Mouse (Mus musculus): ENCODE results near the gene Dtl.
A peak's percentile ranks its signal among the peaks of the same experiment; 100 is the strongest.

Gene Dtl

DNA sequence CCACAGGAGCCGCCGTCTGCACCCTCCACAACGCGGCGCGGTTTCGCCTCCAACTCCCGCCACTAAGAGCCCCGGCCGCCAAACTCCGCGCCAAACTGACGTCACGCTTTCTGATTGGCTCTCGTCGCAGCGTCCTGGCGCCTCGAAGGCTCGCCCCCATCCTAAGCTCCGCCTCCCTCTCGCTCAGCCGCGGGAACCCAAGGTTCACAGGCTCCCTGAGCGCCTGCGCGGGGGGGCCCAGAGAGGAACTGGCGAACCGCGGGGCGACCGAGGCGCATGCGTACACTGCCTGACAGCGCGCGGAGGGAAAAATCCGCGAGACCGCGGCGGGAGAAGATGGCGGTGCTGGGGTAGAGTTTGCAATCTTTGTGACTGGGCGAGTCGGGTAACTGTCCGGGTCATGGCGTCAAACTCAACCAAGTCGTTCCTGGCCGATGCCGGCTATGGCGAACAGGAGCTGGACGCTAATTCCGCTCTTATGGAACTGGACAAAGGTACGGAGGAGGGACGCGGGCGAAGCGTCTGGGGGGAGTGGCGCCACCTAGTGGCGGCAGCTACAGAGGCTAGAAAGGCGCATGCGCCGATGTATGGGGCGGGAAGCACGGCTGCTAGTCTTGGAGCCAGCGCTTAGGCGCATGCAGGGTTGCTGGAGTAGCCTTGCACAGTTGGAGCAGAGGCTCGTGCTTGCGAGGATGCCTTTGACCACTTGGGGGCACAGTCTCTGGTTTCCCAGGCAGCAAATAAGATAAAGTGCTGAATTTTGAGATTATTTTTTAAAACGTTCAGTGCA, at the start of gene Dtl, which contains the start of gene Ints7:
TSS of gene Dtl (minus strand) at position 87 of the 790 bp plus-strand sequence.
TSS of gene Ints7 (plus strand) at position 179 of the 790 bp plus-strand sequence.
- DNase-seq (ENCODE audit: low spot score): peak; percentile 100

DNA sequence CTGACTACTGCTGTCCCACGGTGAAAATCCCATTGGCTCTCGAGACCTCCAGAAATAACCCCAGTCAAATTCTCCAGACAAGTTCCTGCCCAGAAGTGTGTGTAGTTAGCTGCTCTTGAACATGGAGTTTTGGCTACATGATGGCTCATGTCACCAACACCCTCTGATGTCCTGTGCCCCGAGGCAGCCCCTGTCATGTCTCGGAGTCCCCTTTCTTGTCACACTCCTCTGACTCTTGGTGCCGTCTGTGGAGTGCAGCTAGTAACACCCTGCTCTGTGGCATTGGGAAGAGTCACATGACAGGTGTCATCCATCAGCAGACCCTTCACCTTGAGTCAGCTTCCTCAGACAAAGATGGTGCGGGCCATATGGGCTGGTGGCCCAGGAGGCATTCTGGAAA, 49.7 kb upstream of the Dtl start:
- DNase-seq (ENCODE audit: low spot score): no peak

DNA sequence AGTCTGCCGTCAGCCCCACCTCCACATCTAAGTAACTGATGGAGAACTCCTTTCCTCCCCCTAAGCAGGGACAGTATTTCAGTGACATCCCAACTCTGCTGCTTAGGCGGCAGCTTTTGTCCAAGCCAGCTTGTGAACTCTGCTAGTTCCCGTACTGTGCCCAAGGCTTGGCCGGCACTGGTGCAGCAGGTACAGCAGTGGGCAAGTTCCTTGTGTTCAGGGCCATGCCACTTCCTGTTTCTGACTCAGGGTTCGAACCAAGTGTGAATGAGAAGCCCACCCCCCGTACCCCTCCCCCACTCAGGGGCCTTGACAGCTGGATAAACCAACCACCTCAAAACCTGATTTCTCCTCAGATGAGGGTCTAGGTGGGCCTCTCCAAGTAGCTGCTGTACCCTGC, 49.1 kb upstream of the Dtl start:
- DNase-seq (ENCODE audit: low spot score): no peak

DNA sequence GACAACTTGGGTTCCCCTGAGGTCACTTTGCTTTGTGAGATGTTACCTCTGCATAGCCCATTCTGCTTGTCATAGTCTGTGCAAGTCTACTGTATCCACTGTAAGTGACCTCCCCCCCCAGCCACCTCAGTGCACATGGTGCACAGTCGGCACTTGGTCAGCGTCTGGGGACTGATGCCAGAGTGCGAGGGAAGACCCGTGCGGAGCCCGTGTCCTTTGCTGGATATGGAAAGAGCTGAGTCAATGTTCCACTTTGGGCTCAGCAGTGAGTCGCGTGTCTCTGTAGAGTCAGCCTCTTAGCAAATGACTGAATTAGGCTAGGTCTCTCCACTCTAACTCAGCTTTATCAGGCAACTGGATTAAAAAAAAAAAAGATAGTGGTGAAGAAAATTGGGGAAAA, 47.5 kb upstream of the Dtl start:
- no peak for DNase-seq (ENCODE audit: low spot score)

DNA sequence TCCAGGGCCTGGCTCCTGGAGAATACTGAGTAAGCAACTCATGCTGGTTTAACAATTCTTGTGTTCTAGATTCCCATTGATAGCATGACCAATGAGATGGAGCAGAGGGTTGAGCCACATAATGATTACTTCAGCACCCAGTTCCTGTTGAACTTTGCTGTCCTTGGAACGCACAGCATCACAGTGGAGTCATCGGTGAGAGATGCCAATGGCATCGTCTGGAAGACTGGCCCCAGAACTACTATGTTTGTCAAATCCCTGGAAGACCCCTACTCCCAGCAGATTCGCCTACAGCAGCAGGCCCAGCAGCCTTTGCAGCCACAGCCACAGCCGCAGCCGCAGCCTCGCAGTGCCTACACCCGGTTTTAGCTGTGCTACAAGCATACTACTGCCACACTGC, 45.8 kb upstream of the Dtl start:
- no peak for DNase-seq (ENCODE audit: low spot score)

DNA sequence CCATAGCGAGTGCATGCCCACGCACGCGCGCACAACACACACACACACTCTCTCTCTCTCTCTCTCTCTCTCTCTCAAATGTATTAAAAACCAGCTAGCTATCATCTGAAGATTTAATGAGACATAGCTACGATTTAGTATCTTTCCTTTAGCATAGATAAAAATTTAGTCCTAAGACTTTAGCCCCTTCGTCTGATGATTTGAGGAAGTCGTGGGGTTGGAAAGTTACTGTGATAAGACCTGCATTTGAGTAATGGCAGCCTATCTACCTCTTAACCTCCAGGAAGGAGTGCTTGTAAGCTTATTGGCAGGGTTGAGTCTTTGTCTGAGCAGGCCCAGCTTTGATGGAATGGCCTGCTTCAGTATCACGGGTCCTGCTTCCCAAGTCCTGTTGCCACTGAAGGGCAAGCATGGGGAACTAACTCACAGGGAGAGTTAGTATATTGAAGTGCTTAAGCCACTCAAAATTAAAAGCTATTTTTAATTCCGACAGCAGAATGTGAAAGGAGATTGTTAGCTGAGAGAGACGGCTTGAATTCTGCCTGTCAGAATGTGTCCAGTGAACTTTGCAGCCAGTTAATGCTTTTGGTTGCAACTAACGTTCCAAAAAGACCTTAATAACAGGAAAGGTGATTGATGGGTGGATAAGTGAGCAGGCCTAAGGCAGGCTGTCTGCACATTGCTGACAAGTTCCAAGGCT, 42.9 kb upstream of the Dtl start:
- DNase-seq (ENCODE audit: low spot score): no peak

DNA sequence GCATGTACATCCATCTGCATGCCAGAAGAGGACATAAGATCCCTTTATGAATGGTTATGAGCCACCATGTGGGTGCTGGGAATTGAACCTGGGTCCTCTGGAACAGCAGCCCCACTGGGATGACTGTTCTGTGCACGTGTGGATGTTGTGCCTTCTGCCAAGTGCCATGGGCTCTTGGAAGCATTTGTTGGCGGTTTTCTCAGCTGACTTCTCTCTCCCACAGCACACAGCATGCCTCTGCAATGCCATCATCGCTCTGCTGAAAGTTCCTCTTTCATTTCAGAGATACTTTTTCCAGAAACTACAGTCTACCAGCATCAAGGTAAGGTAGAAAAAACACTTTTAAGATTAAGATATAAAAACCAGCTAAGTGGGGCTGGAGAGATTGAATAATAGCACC, 42.2 kb upstream of the Dtl start:
- DNase-seq (ENCODE audit: low spot score): no peak

DNA sequence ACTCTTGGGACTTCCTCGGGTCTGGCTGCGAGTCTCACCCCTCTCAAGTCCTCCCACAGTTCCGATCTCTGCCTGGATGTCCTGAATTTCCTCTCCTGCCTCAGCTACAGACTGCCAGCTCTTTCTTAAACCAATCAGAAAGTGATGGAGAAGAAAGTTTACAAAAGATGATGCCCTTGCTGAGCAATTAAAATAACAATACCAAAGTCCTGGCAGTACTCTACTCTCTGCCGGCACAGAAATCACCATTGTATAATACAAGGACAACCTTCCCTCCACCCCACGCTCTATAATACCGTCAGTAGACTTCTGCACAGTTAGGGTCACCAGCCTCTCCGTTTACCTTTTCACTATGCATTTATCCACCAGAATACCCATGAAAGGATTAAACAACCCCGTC, 40.9 kb upstream of the Dtl start:
- DNase-seq (ENCODE audit: low spot score): no peak

DNA sequence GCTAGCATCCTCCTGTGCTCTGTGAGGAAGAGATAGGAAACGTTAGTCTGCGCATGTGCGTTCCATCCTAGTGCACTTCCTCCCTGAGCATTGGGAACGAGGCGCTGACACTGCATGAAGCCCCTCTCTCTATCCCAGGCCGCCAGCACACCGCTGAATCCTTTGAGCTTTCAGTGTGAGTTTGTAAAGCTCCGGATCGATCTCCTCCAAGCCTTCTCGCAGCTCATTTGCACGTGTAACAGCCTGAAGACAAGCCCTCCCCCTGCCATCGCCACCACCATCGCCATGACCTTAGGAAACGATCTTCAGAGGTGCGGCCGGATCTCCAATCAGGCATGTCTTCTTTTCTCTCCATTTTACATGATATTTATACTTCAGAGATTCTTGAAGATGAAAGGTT, 37.5 kb upstream of the Dtl start:
- DNase-seq (ENCODE audit: low spot score): no peak

DNA sequence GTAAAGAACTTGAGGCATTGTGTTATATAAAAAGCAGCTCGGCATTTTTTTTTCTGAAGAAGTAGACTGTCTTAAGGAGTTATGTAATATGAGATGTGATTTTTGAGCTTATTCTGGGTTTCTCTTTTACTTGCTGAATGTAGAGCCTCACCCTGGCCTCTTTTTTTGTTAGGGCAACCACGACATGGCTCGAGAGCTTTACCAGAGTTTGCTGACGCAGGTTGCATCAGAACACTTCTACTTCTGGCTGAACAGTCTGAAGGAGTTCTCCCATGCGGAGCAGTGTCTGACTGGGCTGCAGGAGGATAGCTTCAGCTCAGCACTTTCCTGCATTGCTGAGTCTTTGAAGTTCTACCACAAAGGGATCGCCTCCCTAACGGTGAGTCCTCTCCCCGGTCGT, 36.3 kb upstream of the Dtl start:
- no peak for DNase-seq (ENCODE audit: low spot score)

DNA sequence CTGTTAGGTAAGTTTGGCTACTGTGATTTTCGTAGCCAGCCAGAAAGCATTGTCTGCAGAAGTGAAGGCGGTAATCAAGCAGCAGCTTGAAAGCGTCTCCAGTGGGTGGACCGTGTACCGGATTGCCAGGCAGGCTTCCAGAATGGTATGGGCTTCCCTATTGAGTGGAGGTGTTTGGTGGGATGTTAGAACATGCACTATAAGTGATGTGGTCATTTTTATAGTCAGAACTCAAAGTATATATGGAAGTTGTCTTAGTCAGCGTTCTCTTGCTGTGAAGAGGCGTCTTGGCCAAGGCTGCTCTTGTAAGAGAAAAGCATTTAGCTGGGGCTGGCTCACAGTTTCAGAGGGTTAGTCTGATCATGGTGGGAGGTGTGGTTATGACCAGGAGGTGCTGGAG, 35.0 kb upstream of the Dtl start:
- no peak for DNase-seq (ENCODE audit: low spot score)

DNA sequence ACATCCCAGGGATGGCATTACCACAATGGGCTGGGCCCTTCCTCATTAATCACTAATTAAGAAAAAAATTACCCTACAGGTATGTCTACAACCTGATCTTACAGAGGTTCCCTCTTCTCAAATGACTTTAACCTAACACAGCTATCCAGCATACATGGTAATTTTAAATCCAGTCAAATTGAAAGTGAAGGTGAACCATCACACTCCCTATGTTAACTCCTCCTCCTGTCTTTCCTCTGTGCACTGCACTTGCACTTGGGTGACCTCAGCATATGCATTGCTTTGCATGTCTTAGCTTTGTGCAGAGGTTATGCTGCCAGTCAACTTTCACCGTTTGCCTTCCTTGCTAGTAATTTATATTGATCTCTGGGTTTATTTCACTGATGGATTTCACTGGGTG, 34.2 kb upstream of the Dtl start:
- no peak for DNase-seq (ENCODE audit: low spot score)

DNA sequence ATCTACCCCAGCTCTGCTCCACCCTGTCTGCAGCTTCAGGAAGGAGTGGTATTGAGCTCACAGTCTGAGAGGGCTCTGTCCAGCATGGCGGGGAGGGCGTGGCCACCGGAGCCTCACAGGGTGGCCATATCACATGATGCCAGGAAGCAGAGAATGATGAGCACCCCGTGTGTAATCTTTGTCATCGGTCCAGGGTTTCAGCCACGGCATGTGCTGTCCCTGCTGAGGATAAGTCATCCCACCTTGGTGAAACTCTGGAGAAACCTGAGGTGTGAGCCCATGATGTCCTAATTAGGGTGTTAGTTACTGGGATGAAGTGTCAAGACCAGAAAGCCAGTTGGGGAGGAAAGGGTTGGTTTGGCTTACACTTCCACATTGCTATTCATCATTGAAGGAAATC, 33.7 kb upstream of the Dtl start:
- DNase-seq (ENCODE audit: low spot score): no peak

DNA sequence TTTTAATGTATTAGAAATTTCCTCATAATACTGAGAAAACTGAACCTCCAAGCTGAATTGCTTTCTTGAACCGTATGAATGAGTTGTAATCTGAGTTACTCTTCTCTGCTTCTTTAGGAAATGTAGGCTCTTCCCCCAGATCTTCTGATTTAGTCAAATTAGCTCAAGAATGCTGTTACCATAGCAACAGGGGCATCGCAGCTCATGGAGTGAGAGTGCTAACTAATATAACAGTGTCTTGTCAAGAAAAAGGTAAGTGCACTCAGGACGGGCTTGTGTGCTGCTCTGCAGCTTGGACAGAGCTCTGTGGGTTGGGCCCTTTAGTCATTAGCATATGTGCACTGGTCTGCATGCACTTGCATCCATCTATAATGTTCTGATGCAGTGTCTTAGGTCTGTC, 29.3 kb upstream of the Dtl start:
- DNase-seq (ENCODE audit: low spot score): no peak

DNA sequence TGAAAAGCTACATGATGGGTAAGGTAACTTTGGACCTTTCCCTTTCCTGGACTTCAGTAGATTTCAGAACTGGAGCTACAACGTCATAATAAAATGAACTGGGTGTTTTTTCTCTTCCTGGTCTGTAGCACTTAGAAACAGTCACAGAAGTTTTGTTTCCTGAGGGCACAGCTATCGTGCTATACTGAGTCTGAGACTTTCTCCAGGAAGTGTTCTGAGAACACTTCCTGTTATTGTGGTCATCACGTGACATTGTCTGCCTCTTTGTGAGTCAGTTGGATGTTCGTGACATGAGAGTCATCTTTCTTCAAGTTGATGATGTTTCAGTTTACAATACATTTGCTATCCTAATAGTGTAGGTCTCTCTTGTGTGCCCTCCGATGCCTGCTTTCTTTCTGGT, 23.9 kb upstream of the Dtl start:
- no peak for DNase-seq (ENCODE audit: low spot score)

DNA sequence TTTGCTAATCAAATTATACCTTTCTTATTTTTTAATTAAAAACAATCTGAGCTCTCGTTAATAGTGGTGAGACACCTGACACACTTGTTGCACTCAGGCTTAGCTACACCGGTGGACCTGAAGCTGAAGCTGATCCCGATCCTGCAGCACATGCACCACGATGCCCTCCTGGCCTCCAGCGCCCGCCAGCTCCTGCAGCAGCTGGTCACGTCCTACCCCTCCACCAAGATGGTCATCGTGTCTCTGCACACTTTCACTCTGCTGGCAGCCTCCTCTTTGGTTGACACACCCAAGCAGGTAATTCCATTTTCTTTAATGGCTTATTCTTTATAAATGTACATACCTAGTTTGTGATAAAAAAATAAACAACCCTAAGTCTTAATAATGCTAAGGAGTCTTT, 20.7 kb upstream of the Dtl start:
- no peak for DNase-seq (ENCODE audit: low spot score)

DNA sequence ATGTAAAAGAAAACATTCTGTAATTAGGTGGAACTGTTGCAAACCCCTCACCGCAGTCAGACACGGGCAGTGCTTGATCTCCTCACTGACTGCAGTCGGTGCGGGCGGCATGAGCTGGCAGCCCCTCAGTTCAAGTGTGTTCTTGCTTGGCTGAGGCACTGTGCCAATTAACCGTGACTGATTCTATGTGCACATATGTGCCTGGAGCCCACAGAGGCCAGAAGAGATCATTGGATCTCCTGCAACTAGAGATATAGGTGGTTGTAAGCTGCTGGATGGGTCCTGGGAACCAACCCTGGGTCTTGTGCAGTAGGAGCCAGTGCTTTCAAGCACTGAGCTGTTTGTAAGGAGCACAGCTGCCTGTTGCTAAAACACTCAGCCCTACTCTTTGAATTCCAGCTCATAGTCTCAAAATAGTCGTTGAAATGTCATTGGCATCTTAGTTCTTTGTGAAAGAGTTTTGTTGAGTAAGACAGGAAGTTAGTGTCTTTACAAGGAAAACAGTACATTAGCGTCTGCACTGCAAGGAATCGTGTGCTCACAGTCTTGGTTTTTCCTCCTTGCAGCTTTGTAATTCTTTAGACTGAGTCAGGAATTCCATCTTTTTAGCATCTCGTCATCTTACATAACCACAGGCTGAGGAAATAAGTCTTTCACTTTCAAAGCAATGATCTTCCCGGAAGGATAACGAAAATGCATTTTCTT, 16.8 kb upstream of the Dtl start:
- DNase-seq (ENCODE audit: low spot score): no peak

DNA sequence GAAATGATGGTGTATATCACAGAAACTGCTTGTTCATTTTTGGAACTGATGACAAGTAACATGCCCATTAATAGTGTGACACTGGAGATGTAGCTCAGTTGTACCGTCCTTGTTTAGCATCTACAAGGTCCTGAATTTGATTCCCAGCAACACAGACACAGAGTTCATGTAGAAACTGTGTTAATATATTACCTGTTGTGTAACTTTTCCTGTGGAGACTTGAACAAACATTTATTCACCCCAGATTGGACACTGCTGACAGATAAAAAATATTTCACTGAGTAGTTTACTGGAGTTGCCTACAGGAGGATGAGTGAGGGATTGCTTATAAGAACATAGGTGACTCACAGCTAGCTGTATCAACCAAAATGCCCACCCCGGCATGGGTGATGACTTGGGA, 13.4 kb upstream of the Dtl start:
- no peak for DNase-seq (ENCODE audit: low spot score)

DNA sequence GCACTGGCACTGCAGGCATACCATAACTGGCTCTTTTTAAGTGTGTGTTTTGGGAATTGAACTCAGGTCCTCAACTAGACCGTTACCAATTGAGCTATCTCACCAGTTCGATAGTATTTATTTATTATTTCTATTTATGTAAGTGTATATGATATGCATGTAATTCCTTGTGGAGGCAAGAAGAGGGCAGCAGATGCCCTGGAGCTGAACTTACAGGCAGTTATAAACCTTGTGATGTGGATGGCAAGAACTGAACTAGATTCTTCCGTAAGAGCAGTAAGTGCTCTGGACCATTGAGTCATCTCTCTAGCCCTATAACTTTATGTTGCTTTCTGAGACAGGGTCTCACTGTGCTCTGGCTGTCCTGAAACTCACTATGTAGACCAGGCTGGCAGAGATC, 11.7 kb upstream of the Dtl start:
- no peak for DNase-seq (ENCODE audit: low spot score)

DNA sequence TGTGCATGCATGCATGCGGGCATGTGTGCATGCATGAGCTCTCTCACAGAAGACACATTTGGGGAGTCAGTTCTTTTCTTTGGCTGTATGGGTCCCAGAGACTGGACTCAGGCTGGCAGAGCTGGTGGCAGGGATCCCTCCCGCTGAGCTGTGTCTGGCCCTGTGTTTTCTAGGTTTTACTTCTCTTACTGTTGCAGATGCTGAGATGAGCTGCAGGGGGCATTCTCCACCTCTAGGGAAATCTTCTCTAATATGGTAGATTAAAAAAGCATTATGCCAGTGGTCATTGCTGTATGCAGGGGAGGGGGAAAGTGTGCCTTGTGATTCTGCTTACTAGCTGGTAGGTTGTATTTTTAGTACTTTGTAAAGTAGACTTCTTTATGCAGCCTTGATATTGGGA, 10.4 kb upstream of the Dtl start:
- DNase-seq (ENCODE audit: low spot score): no peak

DNA sequence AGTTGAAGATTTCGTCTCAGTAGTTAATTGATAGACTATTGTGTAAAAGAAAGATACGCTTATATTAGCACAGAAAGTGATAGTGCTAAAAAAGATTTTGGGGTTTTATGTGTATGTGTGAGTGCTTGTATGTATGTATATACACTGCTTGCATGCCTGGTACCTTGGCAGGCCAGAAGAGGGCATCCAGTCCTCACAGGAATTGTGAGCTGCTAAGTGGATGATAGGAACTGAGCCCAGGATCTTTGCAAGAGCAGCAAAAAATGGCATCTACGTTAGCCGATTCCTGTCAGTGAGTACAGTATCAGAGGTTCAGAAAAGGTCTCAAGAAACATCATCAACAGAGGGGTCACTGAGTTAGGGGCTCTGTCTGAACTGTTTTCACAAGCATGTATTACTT, 9.1 kb upstream of the Dtl start:
- no peak for DNase-seq (ENCODE audit: low spot score)

DNA sequence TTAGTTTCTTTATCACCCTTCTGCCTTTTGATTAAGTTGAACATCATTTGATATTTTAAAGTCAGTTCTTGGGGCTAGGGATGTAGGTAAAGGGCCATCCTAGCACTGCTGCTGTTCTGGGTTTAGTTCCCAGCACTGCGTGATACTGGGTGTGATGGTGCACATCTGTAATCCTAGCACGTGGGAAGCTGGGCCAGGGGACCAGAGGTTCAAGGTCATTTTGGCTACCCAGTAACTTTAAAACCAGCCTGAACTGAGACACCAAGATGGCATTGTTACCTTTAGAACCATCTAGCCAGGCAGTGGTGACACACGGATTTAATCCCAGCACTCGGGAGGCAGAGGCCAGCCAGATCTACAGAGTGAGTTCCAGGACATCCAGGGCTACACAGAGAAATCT, 8.5 kb upstream of the Dtl start:
- DNase-seq (ENCODE audit: low spot score): no peak

DNA sequence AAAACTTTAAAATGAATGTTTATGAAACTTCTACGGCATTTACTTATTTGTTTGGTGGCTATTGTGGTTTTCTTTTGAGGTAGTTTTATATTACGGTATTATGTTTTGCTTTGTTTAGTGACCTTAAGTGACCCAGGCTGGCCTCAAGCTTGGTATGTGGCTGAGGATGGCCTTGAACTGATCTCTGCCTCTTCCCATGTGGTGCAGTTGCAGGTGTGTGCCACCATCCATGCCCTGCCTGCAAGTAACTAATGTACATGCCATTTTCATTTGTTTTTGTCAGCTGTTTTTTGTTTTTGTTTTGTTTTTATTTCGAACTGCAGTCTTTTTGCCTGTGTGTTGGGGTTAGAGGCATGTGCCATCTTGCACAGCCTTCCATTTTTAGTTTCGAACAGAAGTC, 6.3 kb upstream of the Dtl start:
- DNase-seq (ENCODE audit: low spot score): no peak

All from urinary bladder, postnatal 14 days (tissue).